Mouse (Mus musculus) intestine, postnatal 0 days (tissue): ENCODE results near the gene BC025920. TPM values are rescaled to one million over a fixed set of nuclear protein-coding genes. Genes with fewer than 3 reads are reported as not detected.

Source experiments
- ATAC-seq: fragments of 200-750 bp; cut with Nextera tagmentation; 2 replicates; pipeline ENCODE4 v1.8.0; 2017; ENCODE audit warnings: mild to moderate bottlenecking, moderate TSS enrichment, moderate library complexity
- H3K27ac ChIP-seq: fragments of 300-500 bp; sonication (generic); 2 replicates; pipeline ENCODE4 v1.5.1; 2014; ENCODE audit warnings: mild to moderate bottlenecking, low read depth, low read length, moderate library complexity
- H3K27me3 ChIP-seq: fragments of 300-500 bp; sonication (generic); replicated peaks from 2 replicates; pipeline ENCODE4 v1.6.1; 2014; ENCODE audit warnings: low read length, mixed read lengths; ENCODE audit not compliant: control insufficient read depth, insufficient read depth
- H3K36me3 ChIP-seq: fragments of 300-500 bp; sonication (generic); 2 replicates; pipeline ENCODE4 v1.6.1; 2014; ENCODE audit warnings: mild to moderate bottlenecking, moderate library complexity; ENCODE audit not compliant: control insufficient read depth, insufficient read depth
- H3K4me1 ChIP-seq: fragments of 300-500 bp; sonication (generic); replicated peaks from 2 replicates; pipeline ENCODE4 v1.6.1; 2014; ENCODE audit warnings: antibody characterized with exemption, low read length, mixed read lengths; ENCODE audit not compliant: control insufficient read depth, insufficient read depth
- H3K4me2 ChIP-seq: fragments of 300-500 bp; sonication (generic); replicated peaks from 2 replicates; pipeline ENCODE4 v1.6.1; 2014; ENCODE audit warnings: low read depth, mild to moderate bottlenecking, moderate library complexity
- H3K4me3 ChIP-seq: fragments of 300-500 bp; sonication (generic); 2 replicates; pipeline ENCODE4 v1.5.1; 2014; ENCODE audit warnings: low read depth, low read length
- H3K9ac ChIP-seq: fragments of 300-500 bp; sonication (generic); 2 replicates; pipeline ENCODE4 v1.6.1; 2014; ENCODE audit warnings: mild to moderate bottlenecking, low read depth, low read length
- H3K9me3 ChIP-seq: fragments of 300-500 bp; sonication (generic); 2 replicates; pipeline ENCODE4 v1.6.1; 2016; ENCODE audit warnings: mixed run types; ENCODE audit not compliant: control insufficient read depth
- CTCF ChIP-seq: sonication (generic); IDR thresholded peaks from 2 replicates; pipeline ENCODE4 v1.5.1; 2016; ENCODE audit warnings: low read depth, mild to moderate bottlenecking, control low read depth, antibody characterized with exemption, moderate library complexity
- WGBS: fragments of 180-500 bp; shearing (Covaris S2); extraction: QIAGEN DNeasy Blood & Tissue Kit; methylation state at CpG from one replicate; pipeline ENCODE4 v1.1.7; 2014; 5-methylcytosine and 5-hydroxymethylcytosine counted together
- polyA plus RNA-seq: library from polyadenylated mRNA; unstranded; fragments of >200 nt; fragmentation: Nextera tagmentation; extraction: Ambion mirVana; gene quantifications from 2 replicates; pipeline ENCODE4 v1.2.1, GENCODE M21; 2015

Gene BC025920
- polyA plus RNA-seq, 1 experiment from 2014 or later, result 0.20 TPM

DNA sequence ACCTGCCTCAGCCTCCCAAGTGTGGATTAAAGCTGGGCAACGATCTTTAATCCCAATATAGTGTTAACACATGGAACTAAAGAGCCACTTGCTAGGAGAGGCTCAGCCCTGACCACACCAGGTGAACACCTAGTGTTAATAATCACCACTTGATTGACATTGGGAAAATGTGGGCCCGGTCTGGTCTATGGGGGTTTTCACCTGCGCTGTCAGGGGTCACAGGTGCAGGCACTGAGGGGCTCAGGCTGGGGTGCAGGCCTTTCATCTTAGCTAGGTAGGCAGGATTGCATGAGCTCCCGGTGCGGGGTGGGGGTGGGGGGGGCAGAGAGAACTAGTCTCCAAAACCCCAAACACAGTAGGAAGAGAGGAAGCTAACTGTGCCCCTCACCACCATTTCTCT lies 6.4 kb upstream of the BC025920 start:
- Histone ChIP-seq H3K4me2 (no peak overlapping the region), H3K4me1 (peaks cover 12% of the 10 kb centered on the region; the same call in 1 of the 2 replicates), H3K9ac (no peak overlapping the region), H3K36me3 (no peaks in the 10 kb centered on the region), H3K4me3 (no peak overlapping the region), H3K9me3 (no peaks in the 10 kb centered on the region), H3K27ac (no peak overlapping the region), H3K27me3 (no peaks in the 10 kb centered on the region)
- ATAC-seq, result no peak
- TF ChIP-seq CTCF, result no peak
- WGBS, result 62% methylated on average over 5 of the region's 5 CpGs

GRCm38 (mm10) chr10:81600096-81600495 lies 6.0 kb upstream of the BC025920 start:
- Histone ChIP-seq H3K4me1 (peaks cover 15% of the 10 kb centered on the region; the same call in 1 of the 2 replicates), H3K9me3 (no peaks in the 10 kb centered on the region), H3K36me3 (no peaks in the 10 kb centered on the region), H3K9ac (no peak overlapping the region), H3K4me3 (no peak overlapping the region), H3K4me2 (no peak overlapping the region), H3K27ac (no peak overlapping the region), H3K27me3 (no peaks in the 10 kb centered on the region)
- ATAC-seq, result no peak
- no peak for TF ChIP-seq CTCF
- 63% methylated on average over 10 of the region's 10 CpGs for WGBS

GRCm38 (mm10) chr10:81600738-81601203 lies 5.3 kb upstream of the BC025920 start, which contains the start of gene Tle6:
Tle6 (minus strand) TSS chr10:81601073.
- Histone ChIP-seq H3K9ac (no peak within 1 kb of the TSS), H3K4me2 (peak within 1 kb of the TSS; percentile 60), H3K27me3 (no peaks in the 10 kb centered on the region), H3K27ac (no peak within 1 kb of the TSS), H3K4me3 (peak within 1 kb of the TSS; percentile 1; the same call in 1 of the 2 replicates), H3K4me1 (peaks cover 15% of the 10 kb centered on the region; the same call in 1 of the 2 replicates), H3K36me3 (no peaks in the 10 kb centered on the region), H3K9me3 (no peaks in the 10 kb centered on the region)
- peak; percentile 79 for ATAC-seq
- TF ChIP-seq CTCF, result no peak
- whole genome bisulfite sequencing, result under 1% methylated on average over 28 of the region's 28 CpGs

- peak overlapping the region; percentile 1; the same call in 1 of the 2 replicates for H3K4me3 ChIP-seq
- no peaks in the 10 kb centered on the region for H3K36me3 ChIP-seq
- TF ChIP-seq CTCF, result no peak
- no peak overlapping the region for H3K27ac ChIP-seq
- WGBS, result 40% methylated on average over 7 of the region's 7 CpGs
- no peaks in the 10 kb centered on the region for H3K27me3 ChIP-seq
- no peak for ATAC-seq
- peaks cover 15% of the 10 kb centered on the region for H3K4me1 ChIP-seq
- H3K9ac ChIP-seq, result no peak overlapping the region
- H3K9me3 ChIP-seq, result no peaks in the 10 kb centered on the region
- H3K4me2 ChIP-seq, result peak overlapping the region; percentile 60
Observed at GRCm38 (mm10) chr10:81601396-81601905, 4.6 kb upstream of the BC025920 start.

GRCm38 (mm10) chr10:81602741-81603151 lies 3.3 kb upstream of the BC025920 start:
- H3K4me1 ChIP-seq, result peaks cover 17% of the 10 kb centered on the region

DNA sequence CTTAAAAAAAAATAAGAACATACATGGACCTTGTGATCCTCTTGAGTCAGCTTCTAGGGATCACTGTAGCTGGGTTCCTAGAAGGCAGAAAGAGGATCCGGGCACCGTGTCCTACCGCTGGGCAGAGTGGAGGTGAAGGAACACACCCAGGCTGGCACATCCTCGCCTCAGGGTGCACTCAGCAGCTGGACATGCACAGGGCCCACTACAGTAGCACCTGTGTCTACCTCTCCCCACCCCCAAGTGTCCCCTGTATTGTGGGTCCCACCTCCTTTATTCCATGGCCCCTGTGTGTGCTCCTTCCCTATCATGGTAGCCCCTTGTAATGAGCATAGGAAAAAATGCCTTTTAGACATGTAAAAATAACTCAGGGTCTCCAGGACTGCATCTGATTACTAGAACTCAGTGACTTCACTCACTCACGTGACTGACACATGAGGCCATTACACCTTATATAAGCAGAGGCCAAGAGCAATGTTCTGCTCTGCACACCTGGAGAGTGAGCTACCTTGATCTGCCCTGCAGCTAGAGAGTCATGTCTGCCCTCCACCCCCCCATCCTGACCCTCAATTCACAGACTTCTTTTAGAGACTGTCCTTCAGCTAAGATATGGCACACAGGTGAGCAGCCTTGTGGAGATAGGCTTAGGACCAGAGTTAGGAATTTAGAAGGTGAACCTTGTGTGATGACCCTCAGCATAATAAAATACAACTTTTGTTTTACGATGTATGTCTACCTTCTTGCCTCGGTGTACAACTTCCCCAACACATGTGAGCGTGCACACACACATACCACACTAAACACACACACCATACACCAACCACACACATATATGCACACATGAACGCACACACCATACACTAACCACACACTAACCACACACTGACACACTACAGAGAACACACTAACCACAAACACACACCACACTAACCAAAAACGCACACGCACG lies 1.8 kb upstream of the BC025920 start:
- 0 out of 2 replicates have a peak, but pooled peaks have one; percentile 0 for ATAC-seq
- peaks cover 17% of the 10 kb centered on the region for H3K4me1 ChIP-seq
- peak overlapping the region; percentile 68 for H3K4me2 ChIP-seq
- H3K36me3 ChIP-seq, result no peaks in the 10 kb centered on the region
- H3K9me3 ChIP-seq, result no peaks in the 10 kb centered on the region
- TF ChIP-seq CTCF, result no peak
- no peak overlapping the region for H3K4me3 ChIP-seq
- H3K27me3 ChIP-seq, result no peaks in the 10 kb centered on the region
- H3K9ac ChIP-seq, result no peak overlapping the region
- 69% methylated on average over 12 of the region's 12 CpGs for WGBS
- peak overlapping the region; percentile 28; the same call in 1 of the 2 replicates for H3K27ac ChIP-seq

More at GRCm38 (mm10) chr10:81602741-81603151, 3.3 kb upstream of the BC025920 start:
- Histone ChIP-seq H3K9ac (no peak overlapping the region), H3K4me3 (no peak overlapping the region), H3K9me3 (no peaks in the 10 kb centered on the region), H3K36me3 (no peaks in the 10 kb centered on the region), H3K27me3 (no peaks in the 10 kb centered on the region), H3K27ac (no peak overlapping the region), H3K4me2 (no peak overlapping the region)
- TF ChIP-seq CTCF, result peak; percentile 83
- 24% methylated on average over 4 of the region's 4 CpGs for WGBS
- ATAC-seq, result no peak
